ENCODE assay signal across 30 mouse cellular contexts in the genomic region with DNA sequence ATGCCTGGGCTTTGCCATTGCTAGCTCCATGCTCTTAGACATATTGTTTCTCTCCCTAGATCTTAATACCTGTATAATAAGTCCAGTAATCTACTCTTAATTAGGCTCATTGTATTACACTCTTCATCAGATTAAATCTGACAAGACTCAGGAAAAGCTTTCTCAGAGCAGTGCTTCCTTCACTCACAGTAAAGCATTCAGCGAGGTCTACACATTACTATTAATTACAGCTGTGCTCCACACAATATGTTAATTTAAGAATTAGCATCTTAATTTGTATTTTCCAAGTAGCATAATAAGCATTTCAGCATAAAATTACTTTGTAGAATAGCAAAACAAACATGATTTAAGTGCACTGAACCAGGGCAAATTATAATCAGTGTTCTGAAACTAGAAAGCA.
DNase-seq lines count a peak whose midpoint lies in the region; ATAC-seq lines count a peak whose summit lies in the region.
"Had no signal": no experiment of that assay in that cellular context is flagged by ENCODE, and none has a peak within 500 bp of the region (broad histone marks: within the 10 kb centered on the region; RNA-seq: fewer than 3 reads in every experiment).

No protein-coding gene starts in this region.

- H3K9ac ChIP-seq in hindbrain, embryonic 13.5 days: no peak overlapping the region
- H3K9ac ChIP-seq in hindbrain, embryonic 11.5 days (ENCODE audit: low read depth, low read length): no peak overlapping the region
- H3K9ac ChIP-seq in forebrain, embryonic 14.5 days (ENCODE audit: low read length): no peak overlapping the region
- no peak overlapping the region for H3K9ac ChIP-seq in midbrain, embryonic 14.5 days (replicated peaks; ENCODE audit: low read length)
- H3K9ac ChIP-seq: embryonic facial prominence, embryonic 12.5 days; heart, embryonic 12.5 days; intestine, embryonic 15.5 days; limb, embryonic 13.5 days; lung, embryonic 15.5 days had no signal

- H3K9me3 ChIP-seq in hindbrain, embryonic 13.5 days: no peaks in the 10 kb centered on the region
- no peaks in the 10 kb centered on the region for H3K9me3 ChIP-seq in hindbrain, embryonic 11.5 days (ENCODE audit: control insufficient read depth, low read length)
- H3K9me3 ChIP-seq in forebrain, embryonic 14.5 days (replicated peaks; ENCODE audit: control insufficient read depth, low read length): no peaks in the 10 kb centered on the region
- H3K9me3 ChIP-seq in midbrain, embryonic 14.5 days (ENCODE audit: control insufficient read depth, low read length): no peaks in the 10 kb centered on the region
- H3K9me3 ChIP-seq: embryonic facial prominence, embryonic 12.5 days; heart, embryonic 12.5 days; hindbrain, embryonic 10.5 days; intestine, embryonic 15.5 days; limb, embryonic 13.5 days; lung, embryonic 15.5 days had no signal

- no peak overlapping the region for H3K27ac ChIP-seq in hindbrain, embryonic 13.5 days
- no peak overlapping the region for H3K27ac ChIP-seq in hindbrain, embryonic 11.5 days (ENCODE audit: low read depth, low read length)
- no peak overlapping the region for H3K27ac ChIP-seq in forebrain, embryonic 14.5 days (ENCODE audit: low read depth, low read length)
- no peak overlapping the region for H3K27ac ChIP-seq in midbrain, embryonic 14.5 days (replicated peaks; ENCODE audit: low read depth, low read length)
- H3K27ac ChIP-seq: embryonic facial prominence, embryonic 12.5 days; gastrocnemius, adult 2 months; heart, adult 2 months; hindbrain, embryonic 10.5 days; hindbrain, postnatal 0 days; intestine, embryonic 15.5 days; kidney, postnatal 0 days; limb, embryonic 13.5 days; lung, embryonic 15.5 days had no signal

- no peak for DNase-seq in hindbrain, embryonic 11.5 days (ENCODE audit: low spot score)
- DNase-seq in forebrain, embryonic 14.5 days (ENCODE audit: low spot score): peak; percentile 52
- DNase-seq in midbrain, embryonic 14.5 days: peak; percentile 8
- DNase-seq in gastrocnemius, adult 18-20 months (ENCODE audit: low spot score): no peak
- DNase-seq in heart, postnatal 14 days: no peak
- DNase-seq: adrenal gland, postnatal 10 days; cerebellum, adult 11 months; cerebellum, adult 9-10 months; cerebellum, postnatal 36 days; gastrocnemius, adult 2 months; gastrocnemius, postnatal 36 days; heart, adult 2 months; kidney, adult 2 months; kidney, postnatal 4 days; lung, postnatal 36 days; right cerebral cortex, adult 18-20 months; spleen, adult 18-20 months; thymus, postnatal 14 days had no signal

- H3K4me2 ChIP-seq in hindbrain, embryonic 13.5 days: no peak overlapping the region
- no peak overlapping the region for H3K4me2 ChIP-seq in hindbrain, embryonic 11.5 days (replicated peaks; ENCODE audit: low read depth, low read length)
- no peak overlapping the region for H3K4me2 ChIP-seq in forebrain, embryonic 14.5 days (ENCODE audit: low read length)
- no peak overlapping the region for H3K4me2 ChIP-seq in midbrain, embryonic 14.5 days (ENCODE audit: low read length)
- H3K4me2 ChIP-seq: embryonic facial prominence, embryonic 12.5 days; heart, embryonic 12.5 days; intestine, embryonic 15.5 days; limb, embryonic 13.5 days; liver, embryonic 11.5 days; lung, embryonic 15.5 days had no signal

- H3K4me1 ChIP-seq in hindbrain, embryonic 13.5 days (replicated peaks): peaks cover 4% of the 10 kb centered on the region; the same call in 1 of the 2 replicates
- H3K4me1 ChIP-seq in hindbrain, embryonic 11.5 days (replicated peaks; ENCODE audit: control insufficient read depth, insufficient read depth, low read length): no peaks in the 10 kb centered on the region
- H3K4me1 ChIP-seq in forebrain, embryonic 14.5 days (ENCODE audit: control insufficient read depth, insufficient read depth, low read length): no peaks in the 10 kb centered on the region; the same call in 1 of the 2 replicates
- H3K4me1 ChIP-seq in midbrain, embryonic 14.5 days (ENCODE audit: control insufficient read depth, insufficient read depth, low read length): no peaks in the 10 kb centered on the region
- H3K4me1 ChIP-seq: intestine, embryonic 15.5 days; limb, embryonic 13.5 days had no signal

- no peak overlapping the region for H3K4me3 ChIP-seq in hindbrain, embryonic 13.5 days
- no peak overlapping the region for H3K4me3 ChIP-seq in hindbrain, embryonic 11.5 days (ENCODE audit: low read depth, low read length)
- no peak overlapping the region for H3K4me3 ChIP-seq in forebrain, embryonic 14.5 days (ENCODE audit: low read depth, low read length)
- no peak overlapping the region for H3K4me3 ChIP-seq in midbrain, embryonic 14.5 days (replicated peaks; ENCODE audit: low read depth, low read length)
- H3K4me3 ChIP-seq: embryonic facial prominence, embryonic 12.5 days; gastrocnemius, adult 2 months; heart, adult 2 months; heart, embryonic 12.5 days; hindbrain, embryonic 10.5 days; intestine, embryonic 15.5 days; limb, embryonic 13.5 days; lung, embryonic 15.5 days had no signal

- H3K27me3 ChIP-seq in hindbrain, embryonic 13.5 days: no peaks in the 10 kb centered on the region
- no peaks in the 10 kb centered on the region for H3K27me3 ChIP-seq in hindbrain, embryonic 11.5 days (ENCODE audit: control insufficient read depth, insufficient read depth, low read length)
- no peaks in the 10 kb centered on the region for H3K27me3 ChIP-seq in forebrain, embryonic 14.5 days (replicated peaks; ENCODE audit: control insufficient read depth, insufficient read depth, low read length)
- no peaks in the 10 kb centered on the region for H3K27me3 ChIP-seq in midbrain, embryonic 14.5 days (ENCODE audit: control insufficient read depth, insufficient read depth, low read length)
- H3K27me3 ChIP-seq: embryonic facial prominence, embryonic 12.5 days; heart, embryonic 12.5 days; intestine, embryonic 15.5 days; limb, embryonic 13.5 days; lung, embryonic 15.5 days; Patski had no signal

- 0 out of 2 replicates have a peak, but pooled peaks cover 3% of the 10 kb centered on the region for H3K36me3 ChIP-seq in hindbrain, embryonic 13.5 days
- no peaks in the 10 kb centered on the region for H3K36me3 ChIP-seq in hindbrain, embryonic 11.5 days (ENCODE audit: control insufficient read depth, insufficient read depth, low read length)
- H3K36me3 ChIP-seq in forebrain, embryonic 14.5 days (ENCODE audit: control insufficient read depth, insufficient read depth, low read length): no peaks in the 10 kb centered on the region
- H3K36me3 ChIP-seq in midbrain, embryonic 14.5 days (ENCODE audit: control insufficient read depth, insufficient read depth, low read length): no peaks in the 10 kb centered on the region
- H3K36me3 ChIP-seq: embryonic facial prominence, embryonic 12.5 days; hindbrain, embryonic 10.5 days; limb, embryonic 13.5 days had no signal

- WGBS in hindbrain, embryonic 13.5 days: 56% methylated on average over 1 of the region's 1 CpGs
- 81% methylated on average over 1 of the region's 1 CpGs for WGBS in hindbrain, embryonic 11.5 days
- 10% methylated on average over 1 of the region's 1 CpGs for WGBS in forebrain, embryonic 14.5 days
- WGBS in midbrain, embryonic 14.5 days: 46% methylated on average over 1 of the region's 1 CpGs

- peak; percentile 36; the same call in 1 of the 2 replicates for ATAC-seq in hindbrain, embryonic 13.5 days (ENCODE audit: low FRiP score)
- no peak for ATAC-seq in hindbrain, embryonic 11.5 days (ENCODE audit: low FRiP score)
- ATAC-seq in forebrain, embryonic 14.5 days: peak; percentile 88
- peak; percentile 55; the same call in 1 of the 2 replicates for ATAC-seq in midbrain, embryonic 14.5 days (ENCODE audit: low FRiP score, low TSS enrichment)
- ATAC-seq in CD4-positive, CD25-positive, alpha-beta regulatory T cell, adult 4 months: no peak
- ATAC-seq: hindbrain, postnatal 0 days; intestine, embryonic 15.5 days; Patski had no signal

- intact Hi-C loops in heart, postnatal 14 days (cut with DNase I): no loop called here

Comparison
In these comparisons a context has a peak if more than half of its experiments do, and no peak if none do; other contexts are left out.
1. ATAC-seq: peak in hindbrain, embryonic 13.5 days (single experiment), forebrain, embryonic 14.5 days (single experiment) and midbrain, embryonic 14.5 days (single experiment); none in hindbrain, embryonic 11.5 days (single experiment) and CD4-positive, CD25-positive, alpha-beta regulatory T cell, adult 4 months (single experiment).
2. DNase-seq: peak in forebrain, embryonic 14.5 days (single experiment) and midbrain, embryonic 14.5 days (single experiment); none in hindbrain, embryonic 11.5 days (single experiment), gastrocnemius, adult 18-20 months (single experiment) and heart, postnatal 14 days (0 of 2).